Mouse (Mus musculus) lung, adult 2 months (tissue): ENCODE data around the gene Adcy5.

Experiments
- CTCF ChIP-seq: fragments of 200-500 bp; IDR thresholded peaks from 2 replicates; pipeline ENCODE4 v1.5.1; 2011; ENCODE audit warnings: mild to moderate bottlenecking, low read length, control low read depth; ENCODE audit not compliant: insufficient read depth
- POLR2A ChIP-seq: fragments of 200-500 bp; IDR thresholded peaks from 2 replicates; pipeline ENCODE4 v1.6.1; 2011; ENCODE audit warnings: low read depth, mild to moderate bottlenecking, control low read depth, low read length, borderline replicate concordance; ENCODE audit errors: extremely low read depth

DNA sequence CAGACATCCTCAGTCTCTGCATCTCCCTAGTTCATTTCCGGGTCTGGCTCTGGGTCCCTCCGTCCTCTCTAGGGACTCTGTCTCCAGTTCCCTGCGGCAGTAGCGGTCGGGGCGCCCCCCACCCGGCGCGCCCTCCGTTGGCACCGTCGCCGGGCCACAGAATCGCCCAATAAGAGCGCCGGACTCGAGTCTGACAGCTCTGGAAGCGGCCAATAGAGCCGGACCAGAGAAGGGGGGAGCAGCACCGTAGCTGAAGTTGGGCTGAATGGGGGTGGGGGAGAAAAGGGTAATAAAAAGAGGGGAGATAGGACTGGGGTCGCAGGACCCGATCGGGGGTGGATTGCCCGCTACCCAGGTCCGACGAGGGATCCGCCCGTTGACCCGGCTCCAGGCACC, 434 bp upstream of the Adcy5 start:
- TF ChIP-seq CTCF: no peak
- no peak for TF ChIP-seq POLR2A
